Comparison of ENCODE assay signal across 8 mouse cellular contexts in the genomic region with DNA sequence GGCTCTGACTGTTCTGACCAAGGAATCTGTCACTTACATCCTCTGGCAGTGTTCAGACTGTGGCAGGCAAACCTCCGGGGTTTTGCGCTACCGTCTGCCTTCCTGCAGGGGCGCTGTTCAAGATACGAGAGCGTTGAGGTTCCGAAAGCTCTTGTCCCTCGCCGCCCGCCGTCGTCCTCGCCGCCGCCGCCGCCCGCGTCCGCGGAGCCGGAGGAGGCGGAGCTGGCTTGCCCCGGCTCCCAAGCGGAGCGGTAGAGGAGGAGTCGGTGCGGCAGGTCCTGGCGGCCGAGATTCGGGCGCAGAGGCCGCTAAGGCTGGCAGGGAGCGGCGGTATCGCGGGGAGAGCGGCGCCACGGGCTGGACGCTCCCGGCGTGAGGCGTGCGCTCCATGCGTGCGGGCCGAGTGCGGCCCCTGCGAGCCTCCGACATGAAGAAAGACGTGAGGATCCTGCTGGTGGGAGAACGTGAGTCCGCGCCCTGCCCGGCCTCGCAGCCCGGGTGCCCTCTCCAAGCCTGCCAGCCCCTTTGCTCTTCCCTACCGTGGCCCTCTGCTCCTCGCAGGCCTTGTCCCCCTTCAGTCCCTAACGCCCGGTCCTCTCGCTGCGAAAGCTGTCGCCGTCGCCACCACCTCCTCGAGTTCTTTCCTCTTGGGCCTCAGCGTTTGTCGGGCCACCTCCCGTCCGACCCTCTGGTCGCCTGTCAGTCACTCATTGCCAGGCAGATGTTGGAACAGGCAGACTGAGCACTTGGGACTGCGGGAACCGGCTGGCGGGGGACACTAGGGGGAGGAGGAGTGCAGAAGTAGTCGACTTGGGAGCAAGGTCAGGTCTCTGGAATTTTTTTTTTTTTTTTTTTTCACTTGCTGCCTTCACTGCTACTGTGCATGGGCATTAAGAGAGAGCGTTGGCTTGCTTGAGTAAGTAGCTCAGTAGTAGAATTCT. TPM values are rescaled to one million over a fixed set of nuclear protein-coding genes. Genes with fewer than 3 reads are reported as not detected.
A peak's percentile ranks its signal among the peaks of the same experiment; 100 is the strongest.
DNase-seq lines count a peak whose midpoint lies in the region; ATAC-seq and TF ChIP-seq lines count a peak whose summit lies in the region.

A gene (plus strand): TSS at position 160 of the 941 bp plus-strand sequence.

- ATAC-seq in kidney, embryonic 15.5 days (replicated peaks; ENCODE audit: low FRiP score) = peak; percentile 94
- ATAC-seq in monocyte, adult 5-6 weeks (replicated peaks; ENCODE audit: insufficient number of reproducible peaks, low FRiP score, low TSS enrichment, poor library complexity, severe bottlenecking) = peak; percentile 97

- peak within 1 kb of the TSS; percentile 94 for H3K9ac ChIP-seq in kidney, embryonic 15.5 days

- H3K27me3 ChIP-seq in heart, embryonic 10.5 days (ENCODE audit: insufficient read depth, poor library complexity, severe bottlenecking) = no peaks in the 10 kb centered on the region
- no peaks in the 10 kb centered on the region for H3K27me3 ChIP-seq in kidney, embryonic 15.5 days

- peak within 1 kb of the TSS; percentile 100 for H3K4me3 ChIP-seq in bone marrow macrophage, adult 2 months (ENCODE audit: insufficient read depth, low read length)
- peak within 1 kb of the TSS; percentile 91 for H3K4me3 ChIP-seq in embryonic fibroblast, embryonic 13.5 days (ENCODE audit: insufficient read depth, low read length)
- H3K4me3 ChIP-seq in heart, embryonic 10.5 days = peak within 1 kb of the TSS; percentile 96
- peak within 1 kb of the TSS; percentile 74 for H3K4me3 ChIP-seq in kidney, embryonic 15.5 days (replicated peaks)

- no peak for TF ChIP-seq CTCF in bone marrow macrophage, adult 2 months (IDR thresholded peaks at IDR 0.05; ENCODE audit: low read depth, low read length)
- peak; percentile 87 for TF ChIP-seq CTCF in embryonic fibroblast, embryonic 13.5 days (IDR thresholded peaks at IDR 0.05; ENCODE audit: borderline replicate concordance, insufficient read depth, low read length)

- DNase-seq in A20 (ENCODE audit: low read depth, low spot score) (peak; percentile 96), liver (peak; percentile 96)
- DNase-seq in heart, embryonic 10.5 days (ENCODE audit: low spot score) = peak; percentile 96
- DNase-seq in spleen, postnatal 4 days (ENCODE audit: low spot score in 2 of 2) = peak; percentile 97 to 99

- under 1% methylated on average over 78 of the region's 78 CpGs for WGBS in heart, embryonic 10.5 days
- WGBS in kidney, embryonic 15.5 days = under 1% methylated on average over 76 of the region's 78 CpGs

- H3K9me3 ChIP-seq in heart, embryonic 10.5 days = no peaks in the 10 kb centered on the region
- no peaks in the 10 kb centered on the region for H3K9me3 ChIP-seq in kidney, embryonic 15.5 days (replicated peaks)

- 0 out of 2 replicates have a peak, but pooled peaks cover 4% of the 10 kb centered on the region for H3K4me1 ChIP-seq in bone marrow macrophage, adult 2 months (ENCODE audit: control insufficient read depth, insufficient read depth, low read length)
- no peaks in the 10 kb centered on the region for H3K4me1 ChIP-seq in embryonic fibroblast, embryonic 13.5 days (ENCODE audit: control insufficient read depth, insufficient read depth, low read length)
- peaks cover 14% of the 10 kb centered on the region for H3K4me1 ChIP-seq in heart, embryonic 10.5 days
- peaks cover 16% of the 10 kb centered on the region for H3K4me1 ChIP-seq in kidney, embryonic 15.5 days

- H3K27ac ChIP-seq in bone marrow macrophage, adult 2 months (ENCODE audit: insufficient read depth, low read depth, low read length) = peak within 1 kb of the TSS; percentile 83
- H3K27ac ChIP-seq in embryonic fibroblast, embryonic 13.5 days (ENCODE audit: insufficient read depth, low read length) = peak within 1 kb of the TSS; percentile 63
- peak within 1 kb of the TSS; percentile 95 for H3K27ac ChIP-seq in heart, embryonic 10.5 days
- peak within 1 kb of the TSS; percentile 92 for H3K27ac ChIP-seq in kidney, embryonic 15.5 days

- H3K36me3 ChIP-seq in heart, embryonic 10.5 days = peaks cover 13% of the 10 kb centered on the region; the same call in 1 of the 2 replicates
- peaks cover 10% of the 10 kb centered on the region for H3K36me3 ChIP-seq in kidney, embryonic 15.5 days

- H3K4me2 ChIP-seq in kidney, embryonic 15.5 days = peak within 1 kb of the TSS; percentile 68

- no peak for TF ChIP-seq POLR2A in bone marrow macrophage, adult 2 months (IDR thresholded peaks at IDR 0.05; ENCODE audit: borderline replicate concordance, low read depth, low read length)
- peak; percentile 85 for TF ChIP-seq POLR2A in embryonic fibroblast, embryonic 13.5 days (IDR thresholded peaks at IDR 0.05; ENCODE audit: low read depth, low read length)

RNA-seq across cellular contexts. Expression of the gene that starts here (rescaled TPM):
- polyA plus RNA-seq in bone marrow macrophage, adult 2 months (2012; ENCODE audit: insufficient read depth, insufficient read length, missing spikeins) = 34.5 and 38.1 TPM in 2 replicates
- polyA plus RNA-seq in embryonic fibroblast, embryonic 13.5 days (2011; ENCODE audit: insufficient read length, low read depth, missing spikeins) = 53.8 and 65.6 TPM in 2 replicates
- polyA plus RNA-seq in heart, embryonic 10.5 days (2016; fragmentation: Nextera tagmentation; extraction: Ambion mirVana) = 57.0 and 63.2 TPM in 2 replicates
- 53.3 and 54.8 TPM in 2 replicates for polyA plus RNA-seq in kidney, embryonic 15.5 days (2015; fragmentation: Nextera tagmentation; extraction: Ambion mirVana)
- 48.4 to 57.1 TPM (median 56.2 TPM) in 3 replicates for total RNA-seq in monocyte, adult 5-6 weeks (2017)

Comparison
In these comparisons a context has a peak if more than half of its experiments do, and no peak if none do; other contexts are left out.
1. Peak in every context shown above with its lines: DNase-seq, ATAC-seq, H3K4me3 ChIP-seq and H3K27ac ChIP-seq.